Mouse (Mus musculus) bone marrow, adult 2 months (tissue): ENCODE data around the gene Ssh1.

Experiments used
- CTCF ChIP-seq: fragments of 200-500 bp; IDR thresholded peaks from 2 replicates; pipeline ENCODE4 v1.5.1; 2011; ENCODE audit warnings: low read length, control low read depth; ENCODE audit not compliant: control insufficient read depth, insufficient read depth
- POLR2A ChIP-seq: fragments of 200-500 bp; IDR thresholded peaks from 2 replicates; pipeline ENCODE4 v1.6.1; 2011; ENCODE audit warnings: low read depth, mild to moderate bottlenecking, control low read depth, low read length, borderline replicate concordance; ENCODE audit not compliant: control insufficient read depth

- no peak for TF ChIP-seq CTCF
- TF ChIP-seq POLR2A, result no peak
Observed at GRCm38 (mm10) chr5:113968371-113968770, 25.3 kb downstream of the Ssh1 start.
